Mouse (Mus musculus): Measurements from ENCODE around the gene Dhx8.

DNA sequence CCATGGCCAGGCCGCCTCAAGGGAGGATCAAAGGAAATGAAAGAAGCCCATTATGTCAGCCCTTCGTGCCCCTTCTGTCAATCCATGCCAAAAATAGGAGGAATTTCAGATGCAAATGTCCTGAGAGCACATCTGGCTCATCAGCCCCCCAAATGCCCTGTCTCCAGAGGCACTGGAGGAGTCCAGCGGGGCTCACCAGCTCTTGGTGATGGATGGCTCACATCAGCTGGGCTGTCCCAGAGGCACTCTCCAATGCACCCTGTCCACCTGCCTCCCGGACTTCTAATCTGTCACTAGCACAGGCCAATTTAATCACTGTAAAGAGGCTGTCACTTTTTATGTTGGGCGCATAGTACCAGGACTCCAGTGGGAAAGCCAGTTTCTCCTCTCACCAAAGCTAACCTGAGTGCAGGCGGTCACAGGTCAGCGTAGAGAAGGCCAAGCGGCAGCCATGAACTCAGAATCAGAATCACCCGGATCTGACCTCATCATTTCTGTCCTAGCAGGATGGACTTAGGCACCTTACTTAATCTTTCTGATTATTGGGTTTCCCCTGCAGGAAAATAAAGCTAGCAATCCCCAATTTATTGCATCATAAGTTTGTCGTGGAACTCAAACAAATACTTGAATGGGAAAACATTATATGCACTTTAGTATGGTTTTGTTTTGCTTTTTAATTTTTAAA lies 25.8 kb upstream of the Dhx8 start:
- no peak for TF ChIP-seq CTCF (IDR thresholded peaks at IDR 0.05)
- no peak for TF ChIP-seq EP300 (IDR thresholded peaks at IDR 0.05)
